Mouse (Mus musculus): ENCODE results near the gene Grb7.

The Grb7 gene

GRCm38 (mm10) chr11:98445238-98445637, 956 bp upstream of the Grb7 start:
- intact Hi-C loops (cut with DNase I) = no loop called here

DNA sequence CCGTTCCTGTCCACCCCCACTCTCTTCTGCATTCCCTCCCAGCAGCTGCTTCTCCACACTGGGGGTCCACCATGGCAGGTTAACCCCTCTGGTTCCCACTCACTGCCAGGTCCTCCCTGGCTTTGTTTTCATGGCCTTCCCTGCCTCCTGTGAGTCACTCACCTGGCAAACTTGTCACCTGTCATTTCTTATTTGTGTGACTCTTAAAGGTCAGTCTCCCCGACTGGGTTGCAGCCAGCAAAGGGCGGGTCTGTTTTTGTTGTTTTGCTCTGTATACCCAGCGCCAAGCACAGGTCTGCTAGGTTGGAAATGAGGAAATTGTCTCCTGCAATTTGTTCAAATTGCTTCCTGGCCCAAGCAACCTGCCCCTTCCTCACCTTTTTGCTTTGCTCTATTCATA, 515 bp upstream of the Grb7 start:
- intact Hi-C loops (cut with DNase I) = no loop called here

DNA sequence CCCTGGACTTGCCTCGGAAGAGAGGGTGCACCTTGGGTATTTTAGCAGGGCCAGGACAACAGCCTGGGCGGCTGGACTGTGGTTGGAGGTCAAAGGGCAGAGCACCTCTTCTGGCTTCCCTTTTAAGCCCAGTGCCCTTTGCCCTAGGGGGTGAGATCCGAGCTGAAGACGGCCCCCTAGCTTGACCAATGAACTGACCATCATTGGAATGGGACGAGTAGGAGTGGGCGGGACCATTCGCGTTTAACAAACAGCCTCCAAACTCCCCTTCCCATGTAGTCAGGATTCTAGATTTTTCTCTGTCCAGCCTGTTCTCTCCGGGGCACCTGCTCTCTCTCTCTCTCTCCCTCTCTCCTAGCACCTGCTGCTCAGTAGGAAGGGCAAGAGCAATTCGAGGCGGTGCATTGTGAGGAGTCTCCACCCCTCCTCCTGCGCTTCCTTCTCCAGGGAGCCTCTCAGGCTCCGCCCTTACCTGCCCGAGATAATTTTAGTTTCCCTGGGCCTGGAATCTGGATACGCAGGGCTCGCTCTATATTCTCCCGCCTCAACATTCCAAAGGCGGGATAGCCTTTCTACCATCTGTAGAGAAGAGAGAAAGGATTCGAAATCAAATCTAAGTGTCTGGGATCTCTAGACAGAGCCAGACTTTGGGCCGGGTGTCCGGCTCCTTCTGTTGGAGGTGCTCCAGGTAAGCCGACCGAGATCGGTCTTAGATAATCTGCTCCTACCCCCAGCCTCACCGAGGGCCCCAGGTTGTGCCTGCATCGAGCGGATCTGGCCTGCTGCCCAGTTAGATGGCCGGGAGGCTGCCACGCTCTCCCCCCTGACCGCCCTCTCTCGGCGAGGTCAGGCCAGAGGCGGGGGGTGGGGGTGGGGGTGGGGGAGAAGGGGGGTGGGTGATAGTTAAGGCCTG, 624 bp downstream of the Grb7 start:
- intact Hi-C loops (cut with DNase I) = no loop called here

DNA sequence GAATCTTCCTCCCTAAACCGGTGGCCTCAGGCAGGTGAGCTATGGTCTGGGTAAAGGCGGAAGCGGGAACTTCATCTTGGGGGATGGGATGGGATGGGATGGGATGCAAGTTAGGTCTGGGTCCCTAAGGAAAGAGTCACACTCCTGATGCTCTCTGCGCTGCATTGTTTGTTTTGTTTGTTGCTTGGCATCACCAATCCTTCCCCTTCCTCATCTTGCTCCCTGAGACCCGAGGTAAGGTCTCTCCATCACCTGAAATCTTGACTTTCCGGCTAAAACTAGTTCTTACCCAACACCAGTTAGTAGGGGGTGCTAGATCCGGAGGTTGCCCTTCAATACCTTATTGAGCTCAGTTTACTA, 1.3 kb downstream of the Grb7 start:
- intact Hi-C loops (cut with DNase I) = no loop called here

GRCm38 (mm10) chr11:98448191-98448790, 2.1 kb downstream of the Grb7 start:
- intact Hi-C loops (cut with DNase I) = no loop called here

- intact Hi-C loops (cut with DNase I) = no loop called here
Observed at GRCm38 (mm10) chr11:98449419-98449818, 3.2 kb downstream of the Grb7 start.

- intact Hi-C loops (cut with DNase I) = no loop called here
Observed at GRCm38 (mm10) chr11:98449921-98450771, 4.0 kb downstream of the Grb7 start.

GRCm38 (mm10) chr11:98455484-98455883, 9.3 kb downstream of the Grb7 start:
- intact Hi-C loops (cut with DNase I) = no loop called here

- intact Hi-C loops (cut with DNase I) = no loop called here
Observed at GRCm38 (mm10) chr11:98456545-98456944, 10.4 kb downstream of the Grb7 start.

DNA sequence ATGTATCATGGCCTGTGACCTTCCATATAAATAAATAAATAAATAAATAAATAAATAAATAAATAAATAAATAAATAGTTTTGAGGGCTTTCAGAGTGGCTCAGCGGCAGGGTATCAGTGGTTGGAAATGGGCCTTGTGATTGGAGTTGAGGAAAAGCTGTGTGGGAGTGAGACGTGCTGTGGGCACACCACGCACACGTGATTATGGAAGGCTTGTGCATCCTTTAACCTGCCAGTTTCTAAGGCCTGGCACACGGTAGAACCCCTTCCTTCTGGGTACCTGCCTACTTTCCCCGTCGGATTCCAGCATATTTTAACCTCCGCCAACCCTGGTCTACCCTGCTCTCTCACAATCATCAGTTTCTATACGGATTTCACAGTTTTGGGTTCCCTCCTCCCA, 10.8 kb downstream of the Grb7 start:
- intact Hi-C loops (cut with DNase I) = no loop called here

GRCm38 (mm10) chr11:98457367-98458120, 11.3 kb downstream of the Grb7 start:
- intact Hi-C loops (cut with DNase I) = no loop called here

- intact Hi-C loops (cut with DNase I) = no loop called here
Observed at GRCm38 (mm10) chr11:98458121-98458990, 12.2 kb downstream of the Grb7 start.

DNA sequence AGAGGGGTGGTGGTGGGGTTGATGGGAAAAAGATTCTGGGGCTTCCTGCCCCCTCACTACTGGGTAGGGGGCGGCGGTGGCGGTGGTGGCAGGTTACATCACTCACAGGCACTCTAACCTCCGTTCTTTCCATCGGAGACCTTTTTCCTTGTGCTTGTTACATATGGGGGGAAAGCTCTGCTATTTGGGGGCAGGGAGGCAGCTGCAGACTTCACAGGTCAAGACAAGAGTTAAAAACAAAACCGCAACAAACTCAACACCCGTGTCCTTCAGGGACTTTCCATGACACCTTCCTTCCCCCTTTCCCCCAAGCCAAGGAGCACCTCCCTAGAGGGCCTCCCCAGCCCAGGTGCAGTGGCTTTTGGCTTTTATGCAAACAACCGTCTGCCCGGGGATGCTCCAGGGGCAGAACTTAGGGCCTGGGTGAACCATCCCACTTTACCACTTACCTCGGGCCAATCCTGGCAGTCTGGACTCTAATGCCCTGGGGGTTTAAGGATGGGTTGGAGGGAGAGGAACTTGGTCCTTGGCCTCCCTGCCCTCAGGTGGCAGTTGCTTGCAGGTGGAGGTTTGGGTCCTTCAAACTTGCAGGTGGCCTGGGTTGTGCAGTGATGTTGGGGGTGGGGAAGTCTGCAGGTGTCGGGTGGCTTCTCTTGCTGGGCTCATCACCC, 13.0 kb downstream of the Grb7 start:
- intact Hi-C loops (cut with DNase I) = no loop called here

- intact Hi-C loops (cut with DNase I) = no loop called here
Observed at GRCm38 (mm10) chr11:98459860-98460259, 13.7 kb downstream of the Grb7 start.

- intact Hi-C loops (cut with DNase I) = no loop called here
Observed at GRCm38 (mm10) chr11:98461109-98461720, 15.0 kb downstream of the Grb7 start.

DNA sequence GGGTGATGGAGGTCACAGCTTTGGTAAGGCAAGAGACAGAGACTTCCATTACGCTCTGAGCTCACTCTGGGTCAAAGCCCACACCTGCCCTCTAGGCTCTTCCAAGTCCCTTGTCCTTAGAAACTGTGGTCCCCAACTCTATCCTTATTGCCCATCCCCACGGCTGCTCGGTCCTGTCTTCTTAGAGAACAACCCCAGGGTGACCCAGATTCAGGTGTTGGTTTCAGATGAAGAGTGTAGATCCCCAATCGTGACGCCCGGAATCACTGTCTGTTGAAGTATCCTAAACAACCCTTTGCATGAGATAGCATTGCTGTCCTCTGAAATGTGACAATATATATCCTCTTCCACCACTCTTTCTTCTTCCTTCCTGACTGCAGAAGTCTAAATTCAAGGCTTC, 16.1 kb downstream of the Grb7 start:
- intact Hi-C loops (cut with DNase I) = no loop called here

DNA sequence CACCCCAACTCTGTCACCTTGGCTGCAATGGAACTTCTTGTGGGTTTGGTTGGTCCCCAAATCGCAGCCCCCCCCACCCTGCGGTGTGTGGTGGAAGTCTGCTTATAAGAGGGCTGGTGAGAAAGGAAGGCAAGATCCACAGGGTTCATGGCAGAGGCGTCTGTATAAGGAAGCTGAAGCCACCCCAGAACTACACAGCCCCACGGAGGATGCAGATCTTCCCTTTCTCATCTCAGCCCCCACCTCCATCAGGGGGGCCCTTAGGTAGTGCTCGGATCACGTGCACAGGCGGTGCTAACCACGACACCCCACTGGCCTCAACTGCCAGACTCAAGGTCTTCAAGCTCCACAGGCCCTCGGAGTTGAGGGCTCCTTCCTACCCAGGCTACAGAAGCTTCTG, 17.7 kb downstream of the Grb7 start:
- intact Hi-C loops (cut with DNase I) = no loop called here

DNA sequence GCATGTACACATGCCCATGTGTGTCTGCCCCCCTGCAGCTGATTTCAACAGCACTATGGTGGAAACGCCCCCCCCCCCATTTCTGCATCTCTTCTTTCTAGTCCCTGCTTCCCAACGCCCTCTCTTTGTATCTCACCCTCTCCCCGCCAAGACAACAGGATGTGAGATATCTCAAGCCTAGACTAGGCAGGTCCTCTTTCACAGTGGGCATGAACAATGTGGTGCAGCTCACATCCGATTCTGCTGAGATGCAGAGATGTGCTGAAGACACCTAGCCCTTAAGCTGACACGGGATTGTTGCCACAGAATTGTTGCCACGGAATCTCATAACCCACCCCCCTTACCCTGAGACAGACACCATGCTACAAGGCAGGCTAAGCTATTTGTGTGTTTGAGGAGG, 18.3 kb downstream of the Grb7 start:
- intact Hi-C loops (cut with DNase I) = no loop called here

All from adrenal gland (tissue).